Mouse (Mus musculus) intestine, embryonic 16.5 days (tissue): Measurements from ENCODE around the gene Taf3. TPM values are rescaled to one million over a fixed set of nuclear protein-coding genes. Genes with fewer than 3 reads are reported as not detected.

Experiments used
- ATAC-seq: fragments of 200-750 bp; cut with Nextera tagmentation; 2 replicates; pipeline ENCODE4 v1.8.0; 2017; ENCODE audit warnings: moderate TSS enrichment, moderate library complexity
- H3K27ac ChIP-seq: fragments of 300-500 bp; sonication (generic); 2 replicates; pipeline ENCODE4 v1.5.1; 2014; ENCODE audit warnings: mild to moderate bottlenecking, low read length
- H3K27me3 ChIP-seq: fragments of 300-500 bp; sonication (generic); replicated peaks from 2 replicates; pipeline ENCODE4 v1.6.1; 2014; ENCODE audit warnings: low read length, control low read depth, mixed read lengths; ENCODE audit not compliant: control insufficient read depth, insufficient read depth
- H3K36me3 ChIP-seq: fragments of 300-500 bp; sonication (generic); 2 replicates; pipeline ENCODE4 v1.6.1; 2014; ENCODE audit warnings: low read length, control low read depth; ENCODE audit not compliant: control insufficient read depth, insufficient read depth
- H3K4me1 ChIP-seq: fragments of 300-500 bp; sonication (generic); 2 replicates; pipeline ENCODE4 v1.6.1; 2014; ENCODE audit warnings: low read length, control low read depth, mixed read lengths; ENCODE audit not compliant: control insufficient read depth, insufficient read depth
- H3K4me2 ChIP-seq: fragments of 300-500 bp; sonication (generic); 2 replicates; pipeline ENCODE4 v1.6.1; 2014; ENCODE audit warnings: low read depth, low read length, control low read depth
- H3K4me3 ChIP-seq: fragments of 300-500 bp; sonication (generic); 2 replicates; pipeline ENCODE4 v1.5.1; 2014; ENCODE audit warnings: mild to moderate bottlenecking, low read length
- H3K9ac ChIP-seq: fragments of 300-500 bp; sonication (generic); 2 replicates; pipeline ENCODE4 v1.6.1; 2014; ENCODE audit warnings: low read depth, low read length
- H3K9me3 ChIP-seq: fragments of 300-500 bp; sonication (generic); 2 replicates; pipeline ENCODE4 v1.6.1; 2016; ENCODE audit warnings: low read length, control low read depth; ENCODE audit not compliant: control insufficient read depth
- WGBS: fragments of 180-500 bp; shearing (Covaris S2); extraction: QIAGEN DNeasy Blood & Tissue Kit; methylation state at CpG from one replicate; pipeline ENCODE4 v1.1.7; 2014; 5-methylcytosine and 5-hydroxymethylcytosine counted together
- polyA plus RNA-seq: library from polyadenylated mRNA; unstranded; fragments of >200 nt; fragmentation: Nextera tagmentation; extraction: Ambion mirVana; gene quantifications from 2 replicates; pipeline ENCODE4 v1.2.1, GENCODE M21; 2015

Gene Taf3
- polyA plus RNA-seq, 1 experiment from 2014 or later = 8.9 TPM

- Histone ChIP-seq H3K36me3 (no peaks in the 10 kb centered on the region), H3K27me3 (peaks cover 52% of the 10 kb centered on the region), H3K4me3 (no peak overlapping the region), H3K9me3 (no peaks in the 10 kb centered on the region), H3K9ac (no peak overlapping the region), H3K4me1 (no peaks in the 10 kb centered on the region; the same call in 1 of the 2 replicates), H3K27ac (no peak overlapping the region), H3K4me2 (no peak overlapping the region)
- WGBS = 56% methylated on average over 6 of the region's 6 CpGs
- no peak for ATAC-seq
These were observed 176.6 kb downstream of the Taf3 start for GRCm38 (mm10) chr2:9871798-9872197.

- H3K4me3 ChIP-seq = no peak overlapping the region
- no peaks in the 10 kb centered on the region for H3K4me1 ChIP-seq
- H3K4me2 ChIP-seq = no peak overlapping the region
- no peaks in the 10 kb centered on the region for H3K9me3 ChIP-seq
- H3K9ac ChIP-seq = no peak overlapping the region
- peaks cover 46% of the 10 kb centered on the region for H3K27me3 ChIP-seq
- no peak for ATAC-seq
- H3K27ac ChIP-seq = no peak overlapping the region
- H3K36me3 ChIP-seq = no peaks in the 10 kb centered on the region
- WGBS = 50% methylated on average over 4 of the region's 4 CpGs
These were observed 177.2 kb downstream of the Taf3 start for GRCm38 (mm10) chr2:9871141-9871716.

- Histone ChIP-seq H3K27me3 (peaks cover 18% of the 10 kb centered on the region; the same call in 1 of the 2 replicates), H3K9me3 (no peaks in the 10 kb centered on the region), H3K27ac (no peak overlapping the region), H3K4me1 (no peaks in the 10 kb centered on the region), H3K9ac (no peak overlapping the region), H3K36me3 (no peaks in the 10 kb centered on the region), H3K4me3 (no peak overlapping the region), H3K4me2 (no peak overlapping the region)
- 63% methylated on average over 12 of the region's 12 CpGs for WGBS
- ATAC-seq = no peak
These were observed 181.1 kb downstream of the Taf3 start for GRCm38 (mm10) chr2:9867092-9867825.

Other genes starting within 250 kb of the Taf3 start
- gene 4930412O13Rik, start 167.3 kb downstream of the Taf3 start, polyA plus RNA-seq = not detected in 2 replicates
- not detected in 2 replicates for gene 9230102O04Rik, start 159.1 kb downstream of the Taf3 start, polyA plus RNA-seq
- gene Gata3, start 158.6 kb downstream of the Taf3 start, polyA plus RNA-seq = 2.0 and 2.1 TPM in 2 replicates
- 986 and 1,011 TPM in 2 replicates for gene Atp5c1, start 31.9 kb upstream of the Taf3 start, polyA plus RNA-seq
- gene Kin, start 32.0 kb upstream of the Taf3 start, polyA plus RNA-seq = 17.9 and 22.7 TPM in 2 replicates
- 2.5 and 7.6 TPM in 2 replicates for gene Itih2, start 82.8 kb upstream of the Taf3 start, polyA plus RNA-seq
- gene Itih5, start 105.0 kb upstream of the Taf3 start, polyA plus RNA-seq = 12.5 and 12.6 TPM in 2 replicates